Mouse (Mus musculus) heart, adult 2 months (tissue): ENCODE data around the gene Larp6. TPM values are rescaled to one million over a fixed set of nuclear protein-coding genes. Genes with fewer than 3 reads are reported as not detected.
A peak's percentile ranks its signal among the peaks of the same experiment; 100 is the strongest.

Source experiments
- DNase-seq, 2 experiments: peaks; one replicate each; pipeline ENCODE4 v3.0.0; 2021
- H3K27ac ChIP-seq: fragments of 200-600 bp; 2 replicates; pipeline ENCODE4 v1.8.1; 2022
- H3K27me3 ChIP-seq: fragments of 200-500 bp; 2 replicates; pipeline ENCODE4 v1.6.1; 2012; ENCODE audit warnings: mild to moderate bottlenecking, low read length, inconsistent platforms, mixed read lengths; ENCODE audit not compliant: control insufficient read depth, insufficient read depth
- H3K36me3 ChIP-seq: fragments of 200-500 bp; 2 replicates; pipeline ENCODE4 v1.6.1; 2012; ENCODE audit warnings: low read length, inconsistent platforms; ENCODE audit not compliant: control insufficient read depth, insufficient read depth
- H3K4me1 ChIP-seq: fragments of 200-500 bp; 2 replicates; pipeline ENCODE4 v1.6.1; 2011; ENCODE audit warnings: low read length; ENCODE audit not compliant: control insufficient read depth, insufficient read depth
- H3K4me3 ChIP-seq: fragments of 200-600 bp; 2 replicates; pipeline ENCODE4 v1.8.1; 2022
- H3K79me2 ChIP-seq: fragments of 200-500 bp; replicated peaks from 2 replicates; pipeline ENCODE4 v1.6.1; 2012; ENCODE audit warnings: mild to moderate bottlenecking, inconsistent platforms, low read length, moderate library complexity, mixed read lengths; ENCODE audit not compliant: control insufficient read depth, insufficient read depth
- H3K9ac ChIP-seq: fragments of 200-500 bp; 2 replicates; pipeline ENCODE4 v1.6.1; 2012; ENCODE audit warnings: low read depth, mild to moderate bottlenecking, control low read depth, inconsistent platforms, low read length, mixed read lengths
- CTCF ChIP-seq: fragments of 200-600 bp; IDR thresholded peaks from 2 replicates; pipeline ENCODE4 v1.8.1; 2022; ENCODE audit warnings: antibody characterized with exemption, mild to moderate bottlenecking, moderate library complexity
- EP300 ChIP-seq: fragments of 200-500 bp; IDR thresholded peaks from 2 replicates; pipeline ENCODE4 v1.6.1; 2011; ENCODE audit warnings: low read depth, low read length, control low read depth; ENCODE audit not compliant: insufficient read depth
- POLR2A ChIP-seq: fragments of 200-500 bp; IDR thresholded peaks from 2 replicates; pipeline ENCODE4 v1.6.1; 2011; ENCODE audit warnings: mild to moderate bottlenecking, low read depth, low read length, control low read depth; ENCODE audit not compliant: insufficient read depth
- WGBS: fragments of 180-500 bp; shearing (Covaris S2); methylation state at CpG from one replicate; pipeline ENCODE4 v1.1.7; 2018; 5-methylcytosine and 5-hydroxymethylcytosine counted together
- intact Hi-C: fragments of 180-260 bp; cut with DNase I; formaldehyde crosslinking; loops from one replicate; pipeline ENCODE4 v1.15.1; 2025
- polyA plus RNA-seq: library from polyadenylated mRNA; depleted of rRNA; stranded (reverse); fragments of >200 nt; gene quantifications from 2 replicates; pipeline ENCODE4 v1.2.3, GENCODE M21; 2012
- total RNA-seq, 2 experiments: library from RNA; stranded (reverse); gene quantifications; 2 replicates each; pipeline ENCODE4 v1.2.3; 2021

Larp6 gene
- total and polyA plus RNA-seq, 3 experiments: 0.94 to 1.9 (median 1.7) TPM

GRCm38 (mm10) chr9:60756258-60756657, 43.5 kb downstream of the Larp6 start:
- Histone ChIP-seq H3K9ac (no peak overlapping the region), H3K4me1 (peaks cover 13% of the 10 kb centered on the region), H3K27ac (no peak overlapping the region; the same call in 1 of the 2 replicates), H3K4me3 (no peak overlapping the region), H3K79me2 (no peaks in the 10 kb centered on the region), H3K36me3 (no peaks in the 10 kb centered on the region), H3K27me3 (no peaks in the 10 kb centered on the region)
- TF ChIP-seq CTCF: no peak; the same call in 1 of the 2 replicates
- peak; percentile 65; the same call in 1 of the 2 replicates for TF ChIP-seq EP300
- TF ChIP-seq POLR2A: no peak
- intact Hi-C loops: loop anchor here (1.0 to 2.0 kb wide), 2 partner anchors 39 to 102 kb away; partner anchors contain the start of gene Uaca
- WGBS: 40% methylated on average over 6 of the region's 6 CpGs
- peak; percentile 60 to 83 for DNase-seq

- no peak overlapping the region for H3K9ac ChIP-seq
- H3K27ac ChIP-seq: peak overlapping the region; percentile 56
- intact Hi-C loops: loop anchor here (1.0 to 2.0 kb wide), 2 partner anchors 38 to 101 kb away; partner anchors contain the start of gene Uaca
- no peaks in the 10 kb centered on the region for H3K36me3 ChIP-seq
- no peaks in the 10 kb centered on the region for H3K79me2 ChIP-seq
- H3K4me1 ChIP-seq: peaks cover 13% of the 10 kb centered on the region
- H3K27me3 ChIP-seq: no peaks in the 10 kb centered on the region
- peak; percentile 51 to 60 for DNase-seq
- H3K4me3 ChIP-seq: no peak overlapping the region
- 69% methylated on average over 15 of the region's 15 CpGs for WGBS
- TF ChIP-seq CTCF: no peak
- no peak for TF ChIP-seq EP300
- no peak for TF ChIP-seq POLR2A
Observed at GRCm38 (mm10) chr9:60756866-60757740, 44.3 kb downstream of the Larp6 start.

GRCm38 (mm10) chr9:60757817-60758216, 45.0 kb downstream of the Larp6 start:
- peak overlapping the region; percentile 14; the same call in 1 of the 2 replicates for H3K9ac ChIP-seq

GRCm38 (mm10) chr9:60759436-60760007, 46.7 kb downstream of the Larp6 start:
- intact Hi-C loops: loop anchor here (2.0 kb wide), 1 partner anchor 59 kb away; no protein-coding TSS in a partner anchor
- no peaks in the 10 kb centered on the region for H3K27me3 ChIP-seq
- no peak overlapping the region for H3K9ac ChIP-seq
- peaks cover 13% of the 10 kb centered on the region for H3K4me1 ChIP-seq
- H3K79me2 ChIP-seq: no peaks in the 10 kb centered on the region
- H3K36me3 ChIP-seq: no peaks in the 10 kb centered on the region
- H3K27ac ChIP-seq: peak overlapping the region; percentile 47
- H3K4me3 ChIP-seq: no peak overlapping the region
- 23% methylated on average over 10 of the region's 10 CpGs for WGBS
- peak; percentile 57 to 78 for DNase-seq
- TF ChIP-seq CTCF (no peak), POLR2A (no peak), EP300 (peak; percentile 73; the same call in 1 of the 2 replicates)

More at GRCm38 (mm10) chr9:60757817-60758216, 45.0 kb downstream of the Larp6 start:
- DNase-seq: peak; percentile 45 to 57
- Histone ChIP-seq H3K27me3 (no peaks in the 10 kb centered on the region), H3K79me2 (no peaks in the 10 kb centered on the region), H3K36me3 (no peaks in the 10 kb centered on the region), H3K27ac (peak overlapping the region; percentile 56), H3K4me1 (peaks cover 13% of the 10 kb centered on the region), H3K4me3 (no peak overlapping the region)
- intact Hi-C loops: loop anchor here (2.0 kb wide), 2 partner anchors 37 to 61 kb away; partner anchors contain the start of gene Uaca
- TF ChIP-seq POLR2A (no peak), CTCF (no peak), EP300 (no peak)
- 33% methylated on average over 5 of the region's 5 CpGs for WGBS

- Histone ChIP-seq H3K4me1 (peaks cover 4% of the 10 kb centered on the region), H3K36me3 (no peaks in the 10 kb centered on the region), H3K27ac (no peak overlapping the region), H3K4me3 (no peak overlapping the region), H3K79me2 (no peaks in the 10 kb centered on the region), H3K27me3 (no peaks in the 10 kb centered on the region), H3K9ac (no peak overlapping the region)
- intact Hi-C loops: no loop called here
- TF ChIP-seq POLR2A: no peak
- no peak for TF ChIP-seq CTCF
- TF ChIP-seq EP300: no peak
- no peak for DNase-seq
- 37% methylated on average over 2 of the region's 2 CpGs for WGBS
Observed at GRCm38 (mm10) chr9:60765181-60765580, 52.4 kb downstream of the Larp6 start.

GRCm38 (mm10) chr9:60768393-60768792, 55.6 kb downstream of the Larp6 start:
- TF ChIP-seq CTCF (no peak), EP300 (no peak), POLR2A (no peak)
- WGBS: 30% methylated on average over 9 of the region's 9 CpGs
- Histone ChIP-seq H3K9ac (no peak overlapping the region; the same call in 1 of the 2 replicates), H3K79me2 (no peaks in the 10 kb centered on the region), H3K36me3 (no peaks in the 10 kb centered on the region), H3K27ac (peak overlapping the region; percentile 47), H3K4me3 (no peak overlapping the region), H3K27me3 (no peaks in the 10 kb centered on the region), H3K4me1 (peaks cover 4% of the 10 kb centered on the region)
- peak in 1 of 2 experiments; percentile 27 for DNase-seq
- intact Hi-C loops: no loop called here
